In genomic region chr9:90556216-90556615, GRCm38 (mm10) we compare ENCODE assay signal across 31 mouse cellular contexts.
DNase-seq lines count a peak whose midpoint lies in the region; ATAC-seq and TF ChIP-seq lines count a peak whose summit lies in the region.
"Had no signal": no experiment of that assay in that cellular context is flagged by ENCODE, and none has a peak within 500 bp of the region (broad histone marks: within the 10 kb centered on the region; RNA-seq: fewer than 3 reads in every experiment).

No protein-coding gene starts in this region.

- H3K9me3 ChIP-seq in hindbrain, embryonic 11.5 days (ENCODE audit: control insufficient read depth, low read length): no peaks in the 10 kb centered on the region
- H3K9me3 ChIP-seq in hindbrain, embryonic 16.5 days (ENCODE audit: control insufficient read depth, low read length): peaks cover 5% of the 10 kb centered on the region; the same call in 1 of the 2 replicates
- no peaks in the 10 kb centered on the region for H3K9me3 ChIP-seq in midbrain, embryonic 12.5 days
- no peaks in the 10 kb centered on the region for H3K9me3 ChIP-seq in midbrain, postnatal 0 days (ENCODE audit: low read length)
- H3K9me3 ChIP-seq in midbrain, embryonic 13.5 days: 0 out of 2 replicates have a peak, but pooled peaks cover 7% of the 10 kb centered on the region
- H3K9me3 ChIP-seq: embryonic facial prominence, embryonic 13.5 days; forebrain, embryonic 15.5 days; heart, embryonic 12.5 days; heart, embryonic 15.5 days had no signal

- H3K4me1 ChIP-seq in hindbrain, embryonic 11.5 days (replicated peaks; ENCODE audit: control insufficient read depth, insufficient read depth, low read length): no peaks in the 10 kb centered on the region
- no peaks in the 10 kb centered on the region for H3K4me1 ChIP-seq in hindbrain, embryonic 16.5 days (ENCODE audit: control insufficient read depth, insufficient read depth, low read depth, low read length)
- H3K4me1 ChIP-seq in midbrain, embryonic 12.5 days: peaks cover 3% of the 10 kb centered on the region; the same call in 1 of the 2 replicates
- H3K4me1 ChIP-seq in midbrain, postnatal 0 days (ENCODE audit: insufficient read depth, low read length): no peaks in the 10 kb centered on the region
- 0 out of 2 replicates have a peak, but pooled peaks cover 15% of the 10 kb centered on the region for H3K4me1 ChIP-seq in midbrain, embryonic 13.5 days (replicated peaks)
- H3K4me1 ChIP-seq: embryonic facial prominence, embryonic 10.5 days; embryonic facial prominence, embryonic 13.5 days; forebrain, embryonic 15.5 days; heart, embryonic 12.5 days; heart, embryonic 15.5 days had no signal

- ATAC-seq in hindbrain, embryonic 11.5 days (ENCODE audit: low FRiP score): peak; percentile 75
- no peak for ATAC-seq in hindbrain, embryonic 16.5 days
- peak; percentile 84 for ATAC-seq in midbrain, embryonic 12.5 days (ENCODE audit: low FRiP score, low read depth)
- no peak for ATAC-seq in midbrain, postnatal 0 days (ENCODE audit: low FRiP score)
- peak; percentile 40; the same call in 1 of the 2 replicates for ATAC-seq in midbrain, embryonic 13.5 days
- ATAC-seq: forebrain, embryonic 15.5 days; hindbrain, postnatal 0 days; Patski had no signal

- no peak overlapping the region for H3K4me2 ChIP-seq in hindbrain, embryonic 11.5 days (replicated peaks; ENCODE audit: low read depth, low read length)
- no peak overlapping the region for H3K4me2 ChIP-seq in hindbrain, embryonic 16.5 days (ENCODE audit: low read length)
- H3K4me2 ChIP-seq in midbrain, embryonic 12.5 days (replicated peaks): no peak overlapping the region
- H3K4me2 ChIP-seq in midbrain, postnatal 0 days (ENCODE audit: low read depth, low read length, poor library complexity, severe bottlenecking): no peak overlapping the region
- H3K4me2 ChIP-seq in midbrain, embryonic 13.5 days (replicated peaks): no peak overlapping the region
- H3K4me2 ChIP-seq: embryonic facial prominence, embryonic 13.5 days; forebrain, embryonic 12.5 days; forebrain, embryonic 15.5 days; heart, embryonic 12.5 days; heart, embryonic 15.5 days; hindbrain, embryonic 12.5 days had no signal

- no peaks in the 10 kb centered on the region for H3K36me3 ChIP-seq in hindbrain, embryonic 11.5 days (ENCODE audit: control insufficient read depth, insufficient read depth, low read length)
- H3K36me3 ChIP-seq in hindbrain, embryonic 16.5 days (ENCODE audit: control insufficient read depth, insufficient read depth, low read length): no peaks in the 10 kb centered on the region
- H3K36me3 ChIP-seq in midbrain, embryonic 12.5 days: no peaks in the 10 kb centered on the region
- no peaks in the 10 kb centered on the region for H3K36me3 ChIP-seq in midbrain, postnatal 0 days (ENCODE audit: insufficient read depth, low read length)
- H3K36me3 ChIP-seq in midbrain, embryonic 13.5 days: no peaks in the 10 kb centered on the region
- H3K36me3 ChIP-seq: embryonic facial prominence, embryonic 10.5 days; embryonic facial prominence, embryonic 13.5 days; forebrain, embryonic 12.5 days; forebrain, embryonic 15.5 days; G1E; heart, embryonic 12.5 days; heart, embryonic 15.5 days; hindbrain, embryonic 12.5 days had no signal

- no peaks in the 10 kb centered on the region for H3K27me3 ChIP-seq in hindbrain, embryonic 11.5 days (ENCODE audit: control insufficient read depth, insufficient read depth, low read length)
- no peaks in the 10 kb centered on the region for H3K27me3 ChIP-seq in hindbrain, embryonic 16.5 days (replicated peaks; ENCODE audit: control insufficient read depth, insufficient read depth, low read length)
- no peaks in the 10 kb centered on the region for H3K27me3 ChIP-seq in midbrain, embryonic 12.5 days
- no peaks in the 10 kb centered on the region for H3K27me3 ChIP-seq in midbrain, postnatal 0 days (ENCODE audit: insufficient read depth, low read length)
- H3K27me3 ChIP-seq in midbrain, embryonic 13.5 days: no peaks in the 10 kb centered on the region
- H3K27me3 ChIP-seq: CH12.LX; embryonic facial prominence, embryonic 13.5 days; forebrain, embryonic 12.5 days; forebrain, embryonic 15.5 days; heart, embryonic 12.5 days; heart, embryonic 15.5 days; hindbrain, embryonic 12.5 days; Patski had no signal

- TF ChIP-seq POLR2A in brain, embryonic 14.5 days (IDR thresholded peaks at IDR 0.05; ENCODE audit: borderline replicate concordance, extremely low read depth, insufficient read depth, insufficient read length, poor library complexity, severe bottlenecking): no peak

- H3K9ac ChIP-seq in hindbrain, embryonic 11.5 days (ENCODE audit: low read depth, low read length): no peak overlapping the region
- no peak overlapping the region for H3K9ac ChIP-seq in hindbrain, embryonic 16.5 days (ENCODE audit: low read depth, low read length)
- no peak overlapping the region for H3K9ac ChIP-seq in midbrain, embryonic 12.5 days (replicated peaks)
- no peak overlapping the region for H3K9ac ChIP-seq in midbrain, postnatal 0 days (replicated peaks; ENCODE audit: low read length, poor library complexity, severe bottlenecking)
- H3K9ac ChIP-seq in midbrain, embryonic 13.5 days (replicated peaks): no peak overlapping the region
- H3K9ac ChIP-seq: embryonic facial prominence, embryonic 13.5 days; forebrain, embryonic 12.5 days; forebrain, embryonic 15.5 days; heart, embryonic 12.5 days; heart, embryonic 15.5 days; hindbrain, embryonic 12.5 days had no signal

- no peak for TF ChIP-seq CTCF in midbrain, postnatal 0 days (IDR thresholded peaks at IDR 0.05)
- no peak for TF ChIP-seq CTCF in brain, embryonic 14.5 days (IDR thresholded peaks at IDR 0.05; ENCODE audit: borderline replicate concordance, extremely low read depth, insufficient read depth, insufficient read length)

- WGBS in hindbrain, embryonic 11.5 days: 51% methylated on average over 3 of the region's 3 CpGs
- 29% methylated on average over 3 of the region's 3 CpGs for WGBS in hindbrain, embryonic 16.5 days
- 45% methylated on average over 3 of the region's 3 CpGs for WGBS in midbrain, embryonic 12.5 days
- WGBS in midbrain, postnatal 0 days: 22% methylated on average over 3 of the region's 3 CpGs
- WGBS in midbrain, embryonic 13.5 days: 29% methylated on average over 3 of the region's 3 CpGs

- DNase-seq in hindbrain, embryonic 11.5 days (ENCODE audit: low spot score): peak; percentile 27
- no peak for DNase-seq in midbrain, postnatal 0 days (ENCODE audit: low spot score)
- peak; percentile 31 for DNase-seq in brain, embryonic 14.5 days (ENCODE audit: low read depth)
- no peak for DNase-seq in layer of hippocampus, adult 11-12 months (ENCODE audit: low spot score)
- DNase-seq: adrenal gland, postnatal 10 days; adrenal gland, postnatal 36 days; B cell, adult 2 months; cerebellum, adult 11 months; cerebellum, adult 2 months; cerebellum, adult 9-11 months; cerebellum, postnatal 25 days; embryo, embryonic 11 days; gastrocnemius, postnatal 25 days; heart, adult 18-20 months; heart, postnatal 10 days; heart, postnatal 36 days had no signal

- H3K27ac ChIP-seq in hindbrain, embryonic 11.5 days (ENCODE audit: low read depth, low read length): no peak overlapping the region
- H3K27ac ChIP-seq in hindbrain, embryonic 16.5 days (ENCODE audit: low read depth, low read length): no peak overlapping the region
- 0 out of 2 replicates have a peak overlapping the region, but pooled peaks have one; percentile 1 for H3K27ac ChIP-seq in midbrain, embryonic 12.5 days (replicated peaks)
- no peak overlapping the region for H3K27ac ChIP-seq in midbrain, postnatal 0 days (ENCODE audit: low read depth, low read length)
- 0 out of 2 replicates have a peak overlapping the region, but pooled peaks have one; percentile 35 for H3K27ac ChIP-seq in midbrain, embryonic 13.5 days
- H3K27ac ChIP-seq: embryonic facial prominence, embryonic 10.5 days; embryonic facial prominence, embryonic 13.5 days; forebrain, embryonic 12.5 days; forebrain, embryonic 15.5 days; heart, embryonic 15.5 days; hindbrain, embryonic 12.5 days; hindbrain, postnatal 0 days had no signal

- H3K4me3 ChIP-seq in hindbrain, embryonic 11.5 days (ENCODE audit: low read depth, low read length): no peak overlapping the region
- no peak overlapping the region for H3K4me3 ChIP-seq in hindbrain, embryonic 16.5 days (ENCODE audit: low read length)
- H3K4me3 ChIP-seq in midbrain, embryonic 12.5 days: no peak overlapping the region
- H3K4me3 ChIP-seq in midbrain, postnatal 0 days (ENCODE audit: low read depth, low read length): no peak overlapping the region
- H3K4me3 ChIP-seq in midbrain, embryonic 13.5 days (replicated peaks): no peak overlapping the region
- H3K4me3 ChIP-seq: embryonic facial prominence, embryonic 10.5 days; embryonic facial prominence, embryonic 13.5 days; erythroblast, embryonic 14.5 days; forebrain, embryonic 12.5 days; forebrain, embryonic 15.5 days; heart, embryonic 12.5 days; heart, embryonic 15.5 days; hindbrain, embryonic 12.5 days had no signal

Comparison
In these comparisons a context has a peak if more than half of its experiments do, and no peak if none do; other contexts are left out.
1. ATAC-seq: peak in hindbrain, embryonic 11.5 days (single experiment), midbrain, embryonic 12.5 days (single experiment) and midbrain, embryonic 13.5 days (single experiment); none in hindbrain, embryonic 16.5 days (single experiment) and midbrain, postnatal 0 days (single experiment).
2. H3K27ac ChIP-seq: peak in midbrain, embryonic 12.5 days (single experiment) and midbrain, embryonic 13.5 days (single experiment); none in hindbrain, embryonic 11.5 days (single experiment), hindbrain, embryonic 16.5 days (single experiment) and midbrain, postnatal 0 days (single experiment).
3. DNase-seq: peak in hindbrain, embryonic 11.5 days (single experiment) and brain, embryonic 14.5 days (single experiment); none in midbrain, postnatal 0 days (single experiment) and layer of hippocampus, adult 11-12 months (single experiment).